Mouse (Mus musculus) heart, postnatal 0 days (tissue): ENCODE results near the gene Cbx2. TPM values are rescaled to one million over a fixed set of nuclear protein-coding genes. Genes with fewer than 3 reads are reported as not detected.

Experiments
- ATAC-seq: fragments of 200-750 bp; cut with Nextera tagmentation; 2 replicates; pipeline ENCODE4 v1.8.0; 2017; ENCODE audit warnings: low read depth, moderate number of reproducible peaks, moderate library complexity; ENCODE audit not compliant: insufficient read depth
- DNase-seq: peaks from one replicate; pipeline ENCODE4 v3.0.0-alpha.2; 2016; ENCODE audit warnings: low spot score
- H3K27ac ChIP-seq: fragments of 300-500 bp; sonication (generic); 2 replicates; pipeline ENCODE4 v1.5.1; 2014; ENCODE audit warnings: low read depth, mild to moderate bottlenecking
- H3K27me3 ChIP-seq: fragments of 300-500 bp; sonication (generic); 2 replicates; pipeline ENCODE4 v1.6.1; 2014; ENCODE audit warnings: low read length, mixed read lengths; ENCODE audit not compliant: control insufficient read depth, insufficient read depth
- H3K36me3 ChIP-seq: fragments of 300-500 bp; sonication (generic); replicated peaks from 2 replicates; pipeline ENCODE4 v1.6.1; 2014; ENCODE audit warnings: low read length, mixed read lengths; ENCODE audit not compliant: control insufficient read depth, insufficient read depth
- H3K4me1 ChIP-seq: fragments of 300-500 bp; sonication (generic); 2 replicates; pipeline ENCODE4 v1.6.1; 2014; ENCODE audit warnings: antibody characterized with exemption; ENCODE audit not compliant: control insufficient read depth, insufficient read depth
- H3K4me2 ChIP-seq: fragments of 300-500 bp; sonication (generic); 2 replicates; pipeline ENCODE4 v1.6.1; 2014; ENCODE audit warnings: low read depth, mild to moderate bottlenecking, low read length, moderate library complexity
- H3K4me3 ChIP-seq: fragments of 300-500 bp; sonication (generic); 2 replicates; pipeline ENCODE4 v1.5.1; 2014; ENCODE audit warnings: low read depth, low read length
- H3K9ac ChIP-seq: fragments of 300-500 bp; sonication (generic); replicated peaks from 2 replicates; pipeline ENCODE4 v1.6.1; 2014; ENCODE audit warnings: low read depth, low read length, mixed read lengths
- H3K9me3 ChIP-seq: fragments of 300-500 bp; sonication (generic); replicated peaks from 2 replicates; pipeline ENCODE4 v1.6.1; 2016; ENCODE audit warnings: low read length; ENCODE audit not compliant: control insufficient read depth
- CTCF ChIP-seq: IDR thresholded peaks from 2 replicates; pipeline ENCODE4 v1.5.1; 2016; ENCODE audit warnings: antibody characterized with exemption, control low read depth, low read depth
- EP300 ChIP-seq: IDR thresholded peaks from 2 replicates; pipeline ENCODE4 v1.6.1; 2016; ENCODE audit warnings: antibody characterized with exemption, low read depth
- WGBS: fragments of 180-500 bp; shearing (Covaris S2); extraction: QIAGEN DNeasy Blood & Tissue Kit; methylation state at CpG from one replicate; pipeline ENCODE4 v1.1.7; 2014; 5-methylcytosine and 5-hydroxymethylcytosine counted together
- polyA plus RNA-seq: library from polyadenylated mRNA; unstranded; fragments of >200 nt; fragmentation: Nextera tagmentation; extraction: Ambion mirVana; gene quantifications from 2 replicates; pipeline ENCODE4 v1.2.1, GENCODE M21; 2015
- total RNA-seq: library from RNA; depleted of rRNA; stranded (reverse); fragments of >200 nt; gene quantifications from 2 replicates; pipeline ENCODE4 v1.2.3, GENCODE M21; 2014; ENCODE audit warnings: low replicate concordance

Gene Cbx2
- total and polyA plus RNA-seq, 2 experiments from 2014 or later: 1.8 to 5.8 TPM

GRCm38 (mm10) chr11:119036934-119037779 lies 14.4 kb downstream of the Cbx2 start:
- Histone ChIP-seq H3K9ac (peak overlapping the region; percentile 45), H3K36me3 (peaks cover 8% of the 10 kb centered on the region), H3K4me3 (peak overlapping the region; percentile 48), H3K4me1 (peaks cover 18% of the 10 kb centered on the region), H3K27me3 (peaks cover 57% of the 10 kb centered on the region), H3K4me2 (peak overlapping the region; percentile 72), H3K9me3 (no peaks in the 10 kb centered on the region), H3K27ac (no peak overlapping the region)
- ATAC-seq (no peak), DNase-seq (no peak)
- TF ChIP-seq EP300 (no peak), CTCF (no peak)
- 5% methylated on average over 57 of the region's 57 CpGs for WGBS

DNA sequence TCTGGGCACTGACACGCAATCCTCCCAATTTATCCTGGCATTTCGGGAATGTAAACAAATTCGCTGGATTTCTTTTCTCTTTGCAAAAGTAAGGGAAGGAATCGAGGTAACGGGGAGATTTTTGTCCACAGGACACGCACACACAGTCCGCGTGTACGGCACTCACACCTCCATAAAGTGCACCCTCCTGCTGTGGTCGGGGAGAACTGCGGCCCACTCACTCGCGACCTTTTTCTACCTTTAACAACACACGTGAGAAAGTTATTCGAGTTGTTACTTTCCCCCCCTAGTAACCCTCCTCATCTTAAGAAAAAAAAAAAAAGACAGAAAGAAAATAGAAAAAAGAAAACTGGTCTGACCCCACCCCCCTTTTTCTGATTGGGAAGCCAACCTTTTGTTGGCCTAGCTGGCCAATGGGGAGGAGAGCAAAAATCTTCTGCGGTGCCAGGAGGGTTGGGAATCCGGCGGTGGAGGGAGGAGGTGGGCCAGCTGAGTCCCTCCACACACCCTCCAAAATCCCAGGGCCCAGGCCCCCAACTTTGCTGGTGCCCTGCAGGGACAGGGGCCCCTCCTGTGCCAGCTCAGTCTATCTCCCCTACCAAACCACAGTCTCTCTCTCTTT lies 15.1 kb downstream of the Cbx2 start:
- Histone ChIP-seq H3K4me1 (peaks cover 18% of the 10 kb centered on the region), H3K4me2 (peak overlapping the region; percentile 72), H3K27me3 (peaks cover 65% of the 10 kb centered on the region), H3K9ac (no peak overlapping the region), H3K27ac (no peak overlapping the region), H3K4me3 (peak overlapping the region; percentile 48), H3K36me3 (peaks cover 8% of the 10 kb centered on the region), H3K9me3 (no peaks in the 10 kb centered on the region)
- no peak for ATAC-seq
- DNase-seq: no peak
- WGBS: 54% methylated on average over 18 of the region's 18 CpGs
- TF ChIP-seq EP300 (no peak), CTCF (no peak)

DNA sequence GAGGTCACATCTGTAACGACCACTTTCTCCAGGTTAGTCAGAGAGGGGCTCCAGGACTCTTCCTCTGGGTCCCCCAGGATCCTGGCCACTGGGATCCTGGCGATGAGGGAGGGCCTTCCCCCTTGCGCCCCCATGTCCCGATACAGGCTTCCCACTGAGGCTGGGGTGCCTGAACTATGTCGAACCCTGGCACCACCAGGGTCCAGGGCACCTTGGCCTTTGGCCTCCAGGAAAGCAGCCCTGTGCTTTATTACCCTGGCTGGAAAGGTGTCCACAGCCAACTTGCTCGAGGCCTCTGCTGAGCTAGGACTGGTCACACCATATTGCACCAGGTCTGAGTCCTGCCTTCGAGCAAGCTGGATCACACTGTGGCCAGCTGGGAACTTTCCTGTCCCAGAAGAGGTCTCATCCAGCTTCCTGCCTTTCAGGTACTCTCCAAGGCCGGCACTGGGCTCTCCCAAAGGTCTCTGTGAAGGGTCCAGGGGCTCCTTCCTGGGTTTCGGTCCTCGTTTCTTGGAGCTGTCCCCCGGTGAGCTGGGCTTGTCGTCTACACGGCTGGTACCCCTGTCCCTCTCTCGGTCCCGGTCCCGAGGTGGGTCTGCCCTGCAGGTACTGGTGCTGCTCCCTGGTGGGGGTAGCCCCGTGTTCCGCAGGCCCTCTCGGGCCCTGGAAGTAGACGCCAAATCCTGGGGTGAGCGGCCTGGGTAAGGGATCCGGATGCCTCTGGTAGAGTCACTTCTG lies 16.2 kb downstream of the Cbx2 start:
- Histone ChIP-seq H3K4me2 (no peak overlapping the region), H3K4me1 (peaks cover 18% of the 10 kb centered on the region), H3K4me3 (no peak overlapping the region), H3K27ac (no peak overlapping the region), H3K36me3 (peaks cover 8% of the 10 kb centered on the region), H3K27me3 (peaks cover 65% of the 10 kb centered on the region), H3K9ac (no peak overlapping the region), H3K9me3 (no peaks in the 10 kb centered on the region)
- WGBS: 75% methylated on average over 22 of the region's 22 CpGs
- no peak for TF ChIP-seq CTCF
- no peak for TF ChIP-seq EP300
- no peak for DNase-seq
- ATAC-seq: no peak

DNA sequence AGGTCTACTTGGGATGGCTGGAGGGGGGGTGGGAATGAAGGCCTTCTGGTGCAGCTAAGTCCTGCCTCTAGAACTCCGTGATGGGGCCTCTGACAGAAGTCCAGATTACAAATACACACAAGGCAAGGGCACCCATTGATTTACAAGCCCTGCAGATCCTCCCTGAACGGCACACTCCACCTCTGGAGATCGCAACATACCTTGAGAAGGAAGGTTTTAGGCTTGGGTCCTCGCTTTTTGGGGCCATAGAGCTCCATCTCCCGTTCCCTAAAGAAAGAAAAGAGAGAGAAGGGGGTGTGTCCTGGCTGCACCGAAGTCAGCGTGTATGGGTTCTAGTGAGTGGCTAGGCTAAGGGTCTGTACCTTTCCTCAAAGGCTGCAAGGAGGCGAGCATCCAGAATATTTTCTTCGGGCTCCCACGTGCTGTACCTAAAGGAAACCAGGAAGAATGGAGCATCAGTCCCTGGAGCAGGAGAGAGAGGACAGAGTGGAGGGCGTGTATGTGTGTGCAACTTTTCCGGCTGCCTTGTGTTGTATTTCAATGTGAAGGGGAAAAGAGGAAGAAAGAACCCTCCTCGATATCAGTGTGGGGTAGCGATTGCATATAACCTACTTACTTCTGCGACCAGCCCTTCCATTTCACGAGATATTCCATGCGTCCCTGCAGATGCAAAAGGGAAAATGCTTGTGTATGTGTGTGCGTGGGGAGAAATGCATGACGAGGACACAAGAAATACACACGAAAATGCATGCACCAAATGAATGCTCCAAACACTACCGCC lies 17.2 kb downstream of the Cbx2 start:
- peaks cover 8% of the 10 kb centered on the region for H3K36me3 ChIP-seq
- peaks cover 66% of the 10 kb centered on the region for H3K27me3 ChIP-seq
- 22% methylated on average over 21 of the region's 21 CpGs for WGBS
- peak overlapping the region; percentile 75 for H3K4me2 ChIP-seq
- ATAC-seq (no peak), DNase-seq (no peak)
- H3K4me3 ChIP-seq: peak overlapping the region; percentile 74
- no peak overlapping the region for H3K27ac ChIP-seq
- no peaks in the 10 kb centered on the region for H3K9me3 ChIP-seq
- TF ChIP-seq EP300: no peak
- H3K4me1 ChIP-seq: peaks cover 15% of the 10 kb centered on the region
- peak overlapping the region; percentile 68 for H3K9ac ChIP-seq

DNA sequence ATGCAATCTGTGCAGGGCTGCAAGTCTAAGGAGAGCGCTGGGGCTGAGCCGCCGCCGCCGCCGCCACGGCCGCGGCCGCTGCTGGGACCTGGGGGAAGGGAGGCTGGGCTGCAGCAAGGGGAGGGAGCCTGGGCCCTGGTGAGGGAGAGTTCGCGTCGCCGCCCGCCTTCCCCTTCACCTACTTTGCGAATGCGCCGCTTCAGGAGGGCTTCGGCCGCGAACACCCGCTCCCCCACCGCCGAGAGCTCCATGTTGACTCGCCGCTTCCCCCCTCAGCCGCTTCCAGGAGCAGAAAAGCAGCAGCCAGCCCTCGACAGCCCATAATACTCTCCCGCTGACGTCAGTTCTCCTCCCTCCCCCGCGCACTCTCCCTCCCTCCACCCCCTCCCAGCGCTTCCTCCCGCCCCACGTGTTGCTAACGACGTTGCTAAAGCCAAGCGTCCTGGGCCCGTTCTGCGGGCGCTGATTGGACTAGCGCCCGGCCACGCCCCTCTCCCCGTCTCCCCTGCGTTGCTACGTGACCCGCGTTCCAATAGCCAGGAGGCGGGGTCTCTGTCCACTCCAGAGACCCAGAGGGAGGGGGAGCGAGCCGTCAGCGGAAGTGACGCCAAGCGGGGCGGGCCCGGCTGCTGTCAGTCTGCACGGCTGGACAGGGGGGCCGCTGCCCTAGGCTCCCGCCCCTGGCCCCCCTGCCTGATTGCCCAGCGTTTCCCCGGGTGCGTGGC lies 18.0 kb downstream of the Cbx2 start, which contains the start of gene Cbx8:
TSS of gene Cbx8 (minus strand) at position 370 of the 725 bp plus-strand sequence.
- 1% methylated on average over 55 of the region's 63 CpGs for WGBS
- H3K4me2 ChIP-seq: peak within 1 kb of the TSS; percentile 96

More for the DNA sequence above, 18.0 kb downstream of the Cbx2 start, which contains the start of gene Cbx8:
- Histone ChIP-seq H3K9me3 (no peaks in the 10 kb centered on the region), H3K4me3 (peak within 1 kb of the TSS; percentile 74), H3K27me3 (peaks cover 65% of the 10 kb centered on the region), H3K9ac (peak within 1 kb of the TSS; percentile 68), H3K36me3 (peaks cover 8% of the 10 kb centered on the region), H3K27ac (peak within 1 kb of the TSS; percentile 85), H3K4me1 (peaks cover 15% of the 10 kb centered on the region)
- DNase-seq (peak; percentile 98), ATAC-seq (peak; percentile 96)
- TF ChIP-seq CTCF: no peak
- TF ChIP-seq EP300: no peak
